Mouse (Mus musculus): ENCODE data around the gene Arid3a.

GRCm38 (mm10) chr10:79976722-79977107 lies 49.9 kb downstream of the Arid3a start:
- TF ChIP-seq CTCF (IDR thresholded peaks at IDR 0.05; ENCODE audit: extremely low read depth, insufficient read depth, insufficient read length, insufficient replicate concordance) (no peak), POLR2A (IDR thresholded peaks at IDR 0.05; ENCODE audit: low read depth, low read length) (no peak)
